Mouse (Mus musculus) liver, postnatal 0 days (tissue): Measurements from ENCODE around the gene Tmem95.

Experiments used
- CTCF ChIP-seq: sonication (generic); IDR thresholded peaks from 2 replicates; pipeline ENCODE4 v1.5.1; 2016; ENCODE audit warnings: antibody characterized with exemption, low read depth
- EP300 ChIP-seq: IDR thresholded peaks from 2 replicates; pipeline ENCODE4 v1.6.1; 2016; ENCODE audit warnings: antibody characterized with exemption, low read depth, mild to moderate bottlenecking

DNA sequence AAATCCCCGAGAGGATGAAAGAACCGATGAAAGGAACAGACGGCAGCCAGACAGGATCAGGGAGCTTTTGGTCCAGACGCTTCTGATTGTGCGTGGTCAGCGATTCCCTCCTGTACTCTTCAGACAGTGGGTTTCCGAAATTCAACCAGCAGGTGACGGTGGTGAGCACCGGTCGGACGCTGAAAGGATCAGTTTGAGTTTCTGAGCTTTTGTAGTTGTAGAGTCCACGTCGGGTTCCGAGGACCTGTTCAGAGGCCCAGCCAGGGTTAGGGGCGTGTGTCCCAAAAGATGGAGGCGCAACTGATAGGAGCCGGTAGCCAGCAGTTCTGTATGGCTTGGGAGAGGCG lies 2.7 kb upstream of the Tmem95 start:
- TF ChIP-seq CTCF (peak; percentile 95), EP300 (no peak)
